Mouse (Mus musculus): ENCODE measurements around the gene Bmpr1a. TPM values are rescaled to one million over a fixed set of nuclear protein-coding genes. Genes with fewer than 3 reads are reported as not detected.

Bmpr1a gene
- 53.2 TPM for polyA plus RNA-seq (2021)

DNA sequence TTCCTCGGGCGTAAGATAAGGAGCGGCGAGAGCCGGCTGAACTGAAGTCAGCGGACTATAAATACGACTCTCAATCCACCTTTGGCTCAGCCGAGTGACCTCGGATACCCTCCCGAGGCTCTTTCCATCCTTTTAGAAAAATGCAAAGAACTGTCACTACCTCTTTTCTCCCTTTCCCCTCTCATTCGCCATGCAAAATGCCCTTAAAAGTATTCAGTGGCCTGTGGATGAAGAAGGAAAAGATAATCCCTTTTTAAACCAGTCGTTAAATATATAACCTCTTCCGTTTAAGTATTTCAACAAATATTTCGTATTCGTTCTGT lies at the start of gene Bmpr1a:
Bmpr1a (minus strand) TSS at position 17 of the 323 bp plus-strand sequence.
- TF ChIP-seq CTCF (IDR thresholded peaks at IDR 0.05), result no peak
- ChIA-PET CTCF (interaction anchor here (1.2 kb wide), 1 partner anchor 26 kb away, joined by 3 read pairs; no protein-coding TSS in a partner anchor), POLR2A (interaction anchor here (1.0 to 1.3 kb wide), 3 partner anchors 14 to 267 kb away, joined by 3 read pairs; no protein-coding TSS in a partner anchor)
- ATAC-seq (peak; percentile 65), DNase-seq (ENCODE audit: low read depth, low spot score) (no peak)
- in situ Hi-C loops (cut with MboI; ENCODE audit: low pct_unique_long_range_greater_than_20kb), result loop anchor here (5.0 kb wide), 1 partner anchor 44 kb away; no protein-coding TSS in a partner anchor
- no peaks in the 10 kb centered on the region for H3K27me3 ChIP-seq

DNA sequence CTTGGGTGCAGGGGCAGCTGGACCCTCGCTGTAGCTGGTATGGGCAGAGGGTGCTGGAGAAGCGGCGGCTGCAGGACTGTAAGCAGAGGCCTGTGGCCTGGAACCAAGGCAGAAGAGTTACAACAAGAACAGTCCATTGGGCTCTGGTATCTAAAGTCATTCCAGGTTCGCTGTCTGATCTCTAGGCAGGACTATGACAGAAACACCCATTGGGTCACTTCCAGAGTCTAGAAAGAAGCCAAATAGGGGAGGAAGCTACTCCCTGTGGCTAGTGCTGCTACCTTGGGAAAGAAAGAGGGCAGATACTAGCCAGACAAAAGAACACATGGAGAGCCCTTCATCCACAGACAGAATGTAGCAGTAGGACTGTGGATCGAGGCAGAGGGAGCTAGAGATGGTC lies 49.1 kb upstream of the Bmpr1a start:
- TF ChIP-seq CTCF (IDR thresholded peaks at IDR 0.05), result no peak
- in situ Hi-C loops (cut with MboI; ENCODE audit: low pct_unique_long_range_greater_than_20kb), result loop anchor here (10.0 to 25.0 kb wide), 3 partner anchors 127 to 465 kb away; partner anchors contain the start of gene Anxa8
- ChIA-PET CTCF (interaction anchor here (1.0 to 1.3 kb wide), 5 partner anchors 13 to 95 kb away, joined by 3 to 5 read pairs (median 3); no protein-coding TSS in a partner anchor), POLR2A (no interaction called here)
- DNase-seq (ENCODE audit: low read depth, low spot score) (no peak), ATAC-seq (no peak)
- no peaks in the 10 kb centered on the region for H3K27me3 ChIP-seq

DNA sequence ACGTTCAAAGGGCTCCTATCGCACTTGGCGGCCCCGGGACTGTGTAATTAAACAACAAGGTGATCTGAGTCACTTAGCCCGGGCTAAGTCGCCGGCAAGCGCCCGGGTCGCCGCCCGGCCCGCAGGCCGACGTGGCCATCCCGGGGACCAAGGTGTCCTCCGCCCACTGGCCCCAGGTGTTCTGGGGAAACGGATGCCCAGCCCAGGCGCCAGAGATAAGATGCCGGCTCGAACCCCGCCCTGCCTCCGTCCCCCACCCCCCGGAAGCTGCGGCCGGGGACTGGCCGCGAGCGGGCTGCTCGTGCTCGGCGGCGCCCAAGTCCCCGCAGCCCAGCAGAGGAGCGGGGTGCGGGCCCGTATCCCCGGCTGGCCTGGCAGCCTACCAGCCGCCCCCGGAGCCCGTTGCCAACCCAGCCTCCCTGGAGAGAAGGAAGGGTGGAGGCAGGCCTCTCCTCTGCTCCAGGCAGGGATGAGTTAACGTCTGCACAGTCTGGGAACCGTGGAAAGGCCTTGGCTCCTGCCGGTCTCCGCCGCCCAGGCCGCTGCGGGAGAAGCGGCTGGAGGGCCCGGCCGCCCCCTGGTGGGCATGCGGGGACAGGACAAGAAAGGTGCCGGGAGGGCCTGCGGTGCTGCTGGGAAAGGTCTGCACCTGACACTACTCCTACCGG lies 46.0 kb upstream of the Bmpr1a start:
- POLR2A ChIA-PET, result no interaction called here
- DNase-seq (ENCODE audit: low read depth, low spot score) (no peak), ATAC-seq (peak; percentile 94)
- no peak for TF ChIP-seq CTCF (IDR thresholded peaks at IDR 0.05)
- H3K27me3 ChIP-seq, result no peaks in the 10 kb centered on the region
- CTCF ChIA-PET, result interaction anchor here (0.6 to 1.2 kb wide), 3 partner anchors 14 to 90 kb away, joined by 3 to 4 read pairs (median 3); no protein-coding TSS in a partner anchor
- in situ Hi-C loops (cut with MboI; ENCODE audit: low pct_unique_long_range_greater_than_20kb), result loop anchor here (5.0 kb wide), 2 partner anchors 47 to 102 kb away; partner anchors contain the start of gene Bmpr1a

DNA sequence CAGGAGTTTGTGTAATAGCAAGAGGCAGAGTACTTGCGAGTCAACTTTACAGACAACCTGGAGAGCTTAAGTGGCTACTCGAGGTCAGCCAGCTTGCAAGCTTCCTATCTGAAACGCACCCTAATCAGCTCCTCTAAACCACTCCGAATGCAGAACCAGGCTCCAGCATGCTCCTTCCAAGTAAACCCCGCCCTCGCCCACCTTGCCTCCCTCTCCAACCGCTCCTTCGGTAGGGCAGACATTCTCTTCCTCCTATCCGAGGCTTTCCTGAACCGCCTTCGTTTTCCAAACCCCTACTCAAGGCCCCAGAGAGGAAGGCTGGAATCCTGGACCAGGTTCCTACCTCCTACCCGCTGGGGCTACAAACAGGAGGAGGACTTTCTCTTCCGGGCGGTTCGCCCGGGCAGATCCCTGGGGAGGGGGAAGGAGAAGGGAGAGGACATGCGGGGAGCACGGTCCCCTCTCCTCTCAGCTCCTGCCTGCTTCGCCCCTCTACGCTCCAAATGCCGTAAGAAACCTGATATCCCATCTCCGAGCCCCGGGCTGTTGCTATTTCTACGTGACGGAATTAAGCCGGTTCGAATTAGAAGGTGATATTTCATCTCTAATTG lies 45.4 kb upstream of the Bmpr1a start:
- ChIA-PET POLR2A (interaction anchor here (0.6 to 1.1 kb wide), 3 partner anchors 89 to 252 kb away, joined by 3 to 6 read pairs (median 3); no protein-coding TSS in a partner anchor), CTCF (interaction anchor here (0.8 to 3.0 kb wide), 7 partner anchors 20 to 140 kb away, joined by 3 to 8 read pairs (median 3); no protein-coding TSS in a partner anchor)
- H3K27me3 ChIP-seq, result no peaks in the 10 kb centered on the region
- ATAC-seq (peak; percentile 1), DNase-seq (ENCODE audit: low read depth, low spot score) (no peak)
- in situ Hi-C loops (cut with MboI; ENCODE audit: low pct_unique_long_range_greater_than_20kb), result loop anchor here (5.0 kb wide), 2 partner anchors 46 to 101 kb away; partner anchors contain the start of gene Bmpr1a
- TF ChIP-seq CTCF (IDR thresholded peaks at IDR 0.05), result no peak

DNA sequence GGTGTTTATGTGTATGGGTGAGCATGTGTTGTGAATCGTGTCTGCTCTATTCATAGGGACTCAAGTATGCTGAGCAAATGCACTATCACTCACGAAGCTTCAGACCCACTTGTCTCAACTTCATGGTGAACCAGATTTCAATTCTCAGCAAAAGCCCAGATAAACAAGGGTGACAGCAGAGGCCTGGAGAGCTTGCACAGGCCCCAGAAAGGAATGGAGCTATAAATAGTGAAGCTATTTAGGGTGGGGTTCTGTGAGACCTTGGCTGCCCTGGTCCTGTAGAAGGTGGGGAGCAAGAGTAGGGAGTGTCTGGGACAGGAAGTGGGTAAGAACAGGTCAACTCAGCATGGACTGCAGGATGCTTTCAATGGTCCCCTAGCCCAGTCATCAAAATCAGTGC lies 41.4 kb upstream of the Bmpr1a start:
- ChIA-PET POLR2A (no interaction called here), CTCF (no interaction called here)
- no peak for TF ChIP-seq CTCF (IDR thresholded peaks at IDR 0.05)
- in situ Hi-C loops (cut with MboI; ENCODE audit: low pct_unique_long_range_greater_than_20kb), result no loop called here
- no peaks in the 10 kb centered on the region for H3K27me3 ChIP-seq
- ATAC-seq (no peak), DNase-seq (ENCODE audit: low read depth, low spot score) (no peak)

DNA sequence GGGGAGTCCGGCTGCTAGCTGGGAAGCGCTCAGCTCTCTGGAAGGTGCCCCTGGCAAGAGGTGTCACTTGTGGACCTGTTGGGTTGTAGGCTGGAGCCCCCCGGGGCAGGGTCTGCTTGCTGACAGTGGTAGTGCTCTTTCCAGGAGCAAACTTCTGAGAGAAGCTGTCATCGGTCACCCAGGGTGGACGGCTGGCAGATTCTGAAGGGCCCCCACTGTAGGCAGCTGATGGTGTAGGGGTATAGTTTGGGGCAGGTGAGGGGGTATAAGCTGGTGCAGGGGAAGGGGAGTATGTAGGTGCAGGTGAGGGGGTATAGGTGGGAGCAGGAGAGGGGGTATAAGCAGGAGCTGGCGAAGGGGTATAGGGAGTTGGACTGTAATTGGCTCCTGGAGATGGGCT lies 40.9 kb upstream of the Bmpr1a start:
- H3K27me3 ChIP-seq, result no peaks in the 10 kb centered on the region
- CTCF ChIA-PET, result interaction anchor here (1.3 kb wide), 1 partner anchor 55 kb away, joined by 3 read pairs; no protein-coding TSS in a partner anchor
- POLR2A ChIA-PET, result no interaction called here
- DNase-seq (ENCODE audit: low read depth, low spot score), result no peak
- TF ChIP-seq CTCF (IDR thresholded peaks at IDR 0.05), result no peak
- in situ Hi-C loops (cut with MboI; ENCODE audit: low pct_unique_long_range_greater_than_20kb), result no loop called here
- no peak for ATAC-seq

DNA sequence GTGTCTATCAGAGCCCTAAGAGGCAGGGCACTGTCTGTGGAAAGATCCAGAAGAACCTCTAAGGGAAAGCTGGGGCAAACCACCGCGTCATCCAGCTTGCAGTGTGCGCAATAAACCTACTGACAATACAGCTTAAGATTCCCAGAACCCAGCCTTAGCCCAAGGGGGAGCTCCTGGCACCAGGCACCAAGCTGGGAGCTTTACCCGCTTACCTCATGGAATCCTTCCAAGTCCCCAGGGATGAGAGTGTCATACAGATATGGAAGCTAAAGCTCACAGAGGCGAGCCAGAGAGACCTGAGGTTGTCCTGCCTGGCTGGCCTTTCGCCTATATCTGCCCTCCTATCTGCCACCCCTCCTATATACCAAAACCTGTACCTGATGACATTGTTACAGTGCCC lies 40.5 kb upstream of the Bmpr1a start:
- in situ Hi-C loops (cut with MboI; ENCODE audit: low pct_unique_long_range_greater_than_20kb), result no loop called here
- no peaks in the 10 kb centered on the region for H3K27me3 ChIP-seq
- DNase-seq (ENCODE audit: low read depth, low spot score) (no peak), ATAC-seq (peak; percentile 55)
- no peak for TF ChIP-seq CTCF (IDR thresholded peaks at IDR 0.05)
- ChIA-PET CTCF (interaction anchor here (1.3 to 1.5 kb wide), 3 partner anchors 24 to 54 kb away, joined by 3 to 5 read pairs (median 4); no protein-coding TSS in a partner anchor), POLR2A (no interaction called here)

DNA sequence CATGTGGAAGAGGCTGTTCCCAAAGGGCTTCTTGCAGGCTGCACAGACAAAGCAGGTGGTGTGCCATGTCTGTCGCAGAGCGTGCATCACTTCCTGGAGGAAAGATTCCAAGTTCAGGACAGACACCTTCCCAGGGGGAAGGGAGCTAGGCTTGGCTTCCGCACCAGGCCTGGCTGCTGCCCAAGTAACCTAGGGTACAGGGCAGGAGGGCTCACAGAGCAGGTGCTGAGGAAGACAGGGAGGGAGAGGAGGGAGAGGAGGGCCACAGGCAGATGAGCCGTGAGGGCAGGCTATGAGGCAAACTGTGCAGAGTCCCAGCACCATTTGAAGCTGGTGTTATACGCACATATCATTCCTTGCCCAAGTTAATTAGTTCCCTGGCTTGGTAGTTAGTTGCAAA lies 38.8 kb upstream of the Bmpr1a start:
- ChIA-PET CTCF (interaction anchor here (1.5 kb wide), 1 partner anchor 29 kb away, joined by 5 read pairs; no protein-coding TSS in a partner anchor), POLR2A (no interaction called here)
- H3K27me3 ChIP-seq, result no peaks in the 10 kb centered on the region
- ATAC-seq (no peak), DNase-seq (ENCODE audit: low read depth, low spot score) (no peak)
- no peak for TF ChIP-seq CTCF (IDR thresholded peaks at IDR 0.05)
- in situ Hi-C loops (cut with MboI; ENCODE audit: low pct_unique_long_range_greater_than_20kb), result no loop called here

DNA sequence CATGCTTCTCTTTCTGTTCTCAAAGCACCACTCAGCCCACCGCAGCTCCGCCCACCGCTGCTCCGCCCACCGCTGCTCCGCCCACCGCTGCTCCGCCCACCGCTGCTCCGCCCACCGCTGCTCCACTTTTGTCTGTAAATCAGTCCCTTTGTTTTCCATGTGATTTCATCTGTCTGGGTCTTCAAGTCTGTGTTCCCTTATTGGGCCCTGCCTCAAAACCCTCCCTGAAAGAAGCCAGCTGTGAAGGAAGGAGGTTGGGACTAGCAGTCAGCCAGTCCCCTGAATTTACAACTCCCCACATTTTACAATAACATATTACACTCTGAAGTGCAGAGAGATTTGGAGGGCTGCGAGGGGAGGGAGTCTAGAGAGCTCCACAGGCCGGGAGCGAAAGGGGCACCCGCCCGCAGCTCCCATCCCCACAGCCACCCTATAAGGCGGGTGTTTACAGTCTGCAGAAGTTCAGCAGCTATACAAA lies 37.6 kb upstream of the Bmpr1a start:
- ChIA-PET POLR2A (no interaction called here), CTCF (interaction anchor here (0.9 kb wide), 1 partner anchor 9 kb away, joined by 3 read pairs; no protein-coding TSS in a partner anchor)
- H3K27me3 ChIP-seq, result no peaks in the 10 kb centered on the region
- in situ Hi-C loops (cut with MboI; ENCODE audit: low pct_unique_long_range_greater_than_20kb), result no loop called here
- ATAC-seq (no peak), DNase-seq (ENCODE audit: low read depth, low spot score) (no peak)
- no peak for TF ChIP-seq CTCF (IDR thresholded peaks at IDR 0.05)

DNA sequence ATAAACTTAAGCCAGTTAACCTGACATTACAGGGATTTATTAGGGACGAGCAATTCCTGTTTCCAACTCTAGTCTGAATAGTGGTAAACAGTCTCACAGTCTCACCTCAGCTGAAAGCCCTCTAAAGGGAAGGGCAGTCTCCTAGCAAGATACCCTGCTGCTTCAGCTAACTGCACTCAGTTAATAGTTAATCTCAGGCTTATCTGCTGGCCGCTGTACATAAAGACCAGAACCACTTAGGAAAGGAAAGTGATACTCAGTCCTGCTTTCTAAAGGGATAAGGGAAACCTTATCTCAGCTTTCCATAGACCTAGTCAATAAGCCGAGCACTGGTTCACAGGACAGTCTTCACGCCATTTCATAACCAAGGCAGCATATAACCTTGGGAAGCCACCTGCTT lies 32.7 kb upstream of the Bmpr1a start:
- ATAC-seq, result no peak
- CTCF ChIA-PET, result no interaction called here
- POLR2A ChIA-PET, result interaction anchor here (1.0 kb wide), 1 partner anchor 116 kb away, joined by 4 read pairs; no protein-coding TSS in a partner anchor
- H3K27me3 ChIP-seq, result no peaks in the 10 kb centered on the region
- no peak for DNase-seq (ENCODE audit: low read depth, low spot score)
- in situ Hi-C loops (cut with MboI; ENCODE audit: low pct_unique_long_range_greater_than_20kb), result no loop called here
- TF ChIP-seq CTCF (IDR thresholded peaks at IDR 0.05), result no peak
